Mouse (Mus musculus): ENCODE results near the gene Hnrnpk.

GRCm38 (mm10) chr13:58402744-58403110, 416 bp downstream of the Hnrnpk start:
- TF ChIP-seq CTCF (IDR thresholded peaks at IDR 0.05; ENCODE audit: low read depth) = peak; percentile 22; the same call in 1 of the 2 replicates
- TF ChIP-seq EP300 (optimal IDR thresholded peaks at IDR 0.05) = no peak

Data from stomach, postnatal 0 days (tissue).